Mouse (Mus musculus): ENCODE data around the gene Zdhhc22. TPM values are rescaled to one million over a fixed set of nuclear protein-coding genes. Genes with fewer than 3 reads are reported as not detected.
A peak's percentile ranks its signal among the peaks of the same experiment; 100 is the strongest.

The Zdhhc22 gene
- polyA plus RNA-seq, 1 experiment = 29.3 TPM

DNA sequence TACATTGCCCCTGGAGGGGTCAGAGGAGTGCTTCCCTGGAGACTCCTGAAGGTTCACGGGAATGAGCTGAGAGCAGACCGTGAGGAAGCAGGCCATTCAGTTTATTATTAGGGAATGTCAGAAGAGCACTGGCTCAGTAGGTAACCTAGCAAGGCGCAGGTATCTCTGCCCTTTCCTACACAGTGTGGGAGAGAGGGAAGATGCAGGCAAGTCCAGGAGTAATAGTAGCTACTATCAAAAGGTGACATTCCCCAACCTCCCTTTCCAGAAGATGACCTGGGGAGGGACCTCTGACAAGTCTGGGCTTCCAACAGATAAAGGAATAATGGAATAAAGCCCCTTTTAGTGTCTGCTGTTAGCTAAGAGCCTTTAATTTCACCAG is 21.0 kb downstream of the Zdhhc22 start:
- no peak for DNase-seq
- H3K4me3 ChIP-seq (replicated peaks; ENCODE audit: insufficient read depth, low read depth, low read length) = no peak overlapping the region
- 57% methylated on average over 3 of the region's 3 CpGs for WGBS
- H3K4me1 ChIP-seq (ENCODE audit: control insufficient read depth, insufficient read depth, low read length) = peaks cover 44% of the 10 kb centered on the region
- no peaks in the 10 kb centered on the region for H3K27me3 ChIP-seq (ENCODE audit: control insufficient read depth, insufficient read depth, low read length)
- TF ChIP-seq POLR2A (IDR thresholded peaks at IDR 0.05; ENCODE audit: borderline replicate concordance, insufficient read depth, low read length) (no peak), CTCF (IDR thresholded peaks at IDR 0.05; ENCODE audit: borderline replicate concordance, insufficient read depth, low read depth, low read length) (no peak)
- no peak overlapping the region for H3K27ac ChIP-seq (ENCODE audit: insufficient read depth, low read length)

DNA sequence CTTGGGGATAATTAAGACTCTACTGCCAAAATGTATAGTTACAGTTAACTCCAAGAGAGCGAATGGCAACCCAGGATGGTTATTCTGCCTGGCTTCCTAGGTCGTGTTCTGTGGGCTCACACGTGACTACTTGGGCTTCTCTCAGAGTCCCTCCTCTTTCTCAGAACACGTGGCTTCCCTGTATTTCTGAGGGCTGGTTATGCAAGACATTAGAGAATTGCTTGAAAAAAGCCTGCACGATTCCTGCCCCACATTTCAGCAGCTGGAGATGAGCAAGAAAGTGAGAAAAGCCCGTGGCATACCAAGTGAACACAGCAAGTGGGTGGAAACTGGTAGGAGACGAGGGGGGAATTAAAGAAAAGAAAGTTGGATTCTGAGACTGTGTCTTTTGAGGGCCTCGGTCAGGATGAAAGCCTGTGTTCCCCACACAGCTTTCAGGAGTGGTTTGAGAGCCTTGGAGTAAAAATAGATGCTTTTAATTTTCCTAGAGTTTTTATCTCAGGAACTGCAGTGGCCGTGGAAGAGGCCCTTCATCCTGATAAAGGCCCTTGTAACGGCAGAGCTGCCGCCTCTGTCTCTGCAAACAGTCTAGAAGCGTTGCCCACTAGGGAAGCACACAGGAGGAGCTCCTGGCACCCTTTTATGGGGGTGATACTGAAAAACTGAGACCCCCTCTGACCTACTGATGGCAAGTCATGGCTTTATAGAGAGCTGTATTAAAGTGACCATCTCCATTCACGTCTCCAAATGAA is 21.6 kb downstream of the Zdhhc22 start:
- TF ChIP-seq CTCF (IDR thresholded peaks at IDR 0.05; ENCODE audit: borderline replicate concordance, insufficient read depth, low read depth, low read length) = no peak
- TF ChIP-seq POLR2A (IDR thresholded peaks at IDR 0.05; ENCODE audit: borderline replicate concordance, insufficient read depth, low read length) = no peak
- DNase-seq = peak in 1 of 2 experiments; percentile 46
- Histone ChIP-seq H3K27me3 (ENCODE audit: control insufficient read depth, insufficient read depth, low read length) (no peaks in the 10 kb centered on the region), H3K4me3 (replicated peaks; ENCODE audit: insufficient read depth, low read depth, low read length) (no peak overlapping the region), H3K27ac (ENCODE audit: insufficient read depth, low read length) (no peak overlapping the region; the same call in 1 of the 2 replicates), H3K4me1 (ENCODE audit: control insufficient read depth, insufficient read depth, low read length) (peaks cover 41% of the 10 kb centered on the region)
- 53% methylated on average over 13 of the region's 13 CpGs for WGBS

DNA sequence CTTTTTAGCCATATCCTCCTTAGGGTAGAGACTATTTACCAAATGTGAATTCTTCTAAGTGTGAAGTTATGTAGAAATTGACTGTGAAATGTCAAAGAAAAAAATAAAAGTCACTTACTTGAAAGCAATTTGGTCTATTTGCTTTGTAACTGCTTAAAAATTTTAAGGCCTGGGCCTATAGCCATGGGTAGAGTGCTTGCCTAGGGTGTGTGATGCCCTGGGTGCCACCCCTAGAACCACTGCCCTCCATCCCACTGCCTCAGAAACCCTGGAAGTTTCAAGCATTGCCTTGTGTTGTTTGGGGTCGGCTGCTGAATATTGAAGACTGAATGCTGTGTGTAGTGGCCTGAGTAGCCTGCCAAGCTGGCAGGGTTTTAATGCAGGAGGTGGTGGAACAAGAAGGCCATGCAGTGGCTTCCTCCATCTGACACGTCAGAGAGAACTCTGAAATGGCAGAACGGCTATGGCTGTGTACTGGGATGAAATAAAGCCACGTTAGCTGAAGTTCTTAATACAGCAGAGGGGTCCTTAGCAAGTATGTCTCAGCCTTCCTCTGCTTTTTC is 24.9 kb downstream of the Zdhhc22 start:
- 31% methylated on average over 4 of the region's 4 CpGs for WGBS
- peak overlapping the region; percentile 80 for H3K27ac ChIP-seq (ENCODE audit: insufficient read depth, low read length)

DNA sequence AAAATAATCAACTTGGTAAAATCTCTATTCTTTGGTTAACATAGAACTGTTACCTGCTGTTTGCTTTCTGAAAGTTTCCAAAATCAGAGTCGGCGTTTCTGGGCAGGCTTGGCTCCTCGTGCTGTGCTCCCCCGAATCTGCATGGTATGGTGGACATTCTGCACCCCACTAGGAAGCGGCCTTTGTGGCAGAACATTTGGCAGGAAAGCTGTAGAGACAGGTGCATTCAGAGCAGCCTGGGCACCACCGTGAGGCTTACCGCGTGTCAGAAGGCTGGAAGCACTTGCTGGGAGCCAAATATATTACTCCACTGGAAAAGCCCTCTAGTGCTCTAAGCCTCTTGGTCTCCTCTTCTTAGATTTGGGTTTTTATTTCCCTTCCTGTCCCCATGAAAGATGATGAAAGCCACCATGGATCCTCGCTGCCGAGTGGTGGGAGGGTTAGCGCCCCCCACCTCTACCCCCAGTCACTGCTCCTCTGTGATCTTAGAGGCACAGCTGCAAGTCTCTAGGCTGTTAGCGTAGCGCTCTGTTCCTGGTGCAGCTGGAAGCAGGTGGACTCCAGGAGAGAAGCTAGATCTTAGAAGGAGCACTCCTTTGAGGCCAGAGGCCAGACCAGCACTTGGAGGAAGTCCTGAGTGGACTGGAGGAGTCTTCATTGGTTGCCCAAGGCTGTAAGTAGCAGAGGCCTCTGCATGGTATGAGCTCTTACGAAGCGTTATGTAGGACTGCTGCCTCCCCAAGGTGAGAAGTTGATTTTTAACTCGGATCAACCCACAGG is 25.8 kb downstream of the Zdhhc22 start:
- no peak overlapping the region for H3K4me3 ChIP-seq (replicated peaks; ENCODE audit: insufficient read depth, low read depth, low read length)
- 22% methylated on average over 16 of the region's 16 CpGs for WGBS
- peaks cover 61% of the 10 kb centered on the region for H3K4me1 ChIP-seq (ENCODE audit: control insufficient read depth, insufficient read depth, low read length)
- peak; percentile 83 to 93 for DNase-seq
- TF ChIP-seq POLR2A (IDR thresholded peaks at IDR 0.05; ENCODE audit: borderline replicate concordance, insufficient read depth, low read length) = no peak
- no peak for TF ChIP-seq CTCF (IDR thresholded peaks at IDR 0.05; ENCODE audit: borderline replicate concordance, insufficient read depth, low read depth, low read length)
- no peaks in the 10 kb centered on the region for H3K27me3 ChIP-seq (ENCODE audit: control insufficient read depth, insufficient read depth, low read length)
- H3K27ac ChIP-seq (ENCODE audit: insufficient read depth, low read length) = peak overlapping the region; percentile 95

More for the DNA sequence above, 24.9 kb downstream of the Zdhhc22 start:
- Histone ChIP-seq H3K27me3 (ENCODE audit: control insufficient read depth, insufficient read depth, low read length) (no peaks in the 10 kb centered on the region), H3K4me3 (replicated peaks; ENCODE audit: insufficient read depth, low read depth, low read length) (no peak overlapping the region), H3K4me1 (ENCODE audit: control insufficient read depth, insufficient read depth, low read length) (peaks cover 58% of the 10 kb centered on the region)
- TF ChIP-seq POLR2A (IDR thresholded peaks at IDR 0.05; ENCODE audit: borderline replicate concordance, insufficient read depth, low read length) (no peak), CTCF (IDR thresholded peaks at IDR 0.05; ENCODE audit: borderline replicate concordance, insufficient read depth, low read depth, low read length) (no peak)
- peak in 1 of 2 experiments; percentile 37 for DNase-seq

DNA sequence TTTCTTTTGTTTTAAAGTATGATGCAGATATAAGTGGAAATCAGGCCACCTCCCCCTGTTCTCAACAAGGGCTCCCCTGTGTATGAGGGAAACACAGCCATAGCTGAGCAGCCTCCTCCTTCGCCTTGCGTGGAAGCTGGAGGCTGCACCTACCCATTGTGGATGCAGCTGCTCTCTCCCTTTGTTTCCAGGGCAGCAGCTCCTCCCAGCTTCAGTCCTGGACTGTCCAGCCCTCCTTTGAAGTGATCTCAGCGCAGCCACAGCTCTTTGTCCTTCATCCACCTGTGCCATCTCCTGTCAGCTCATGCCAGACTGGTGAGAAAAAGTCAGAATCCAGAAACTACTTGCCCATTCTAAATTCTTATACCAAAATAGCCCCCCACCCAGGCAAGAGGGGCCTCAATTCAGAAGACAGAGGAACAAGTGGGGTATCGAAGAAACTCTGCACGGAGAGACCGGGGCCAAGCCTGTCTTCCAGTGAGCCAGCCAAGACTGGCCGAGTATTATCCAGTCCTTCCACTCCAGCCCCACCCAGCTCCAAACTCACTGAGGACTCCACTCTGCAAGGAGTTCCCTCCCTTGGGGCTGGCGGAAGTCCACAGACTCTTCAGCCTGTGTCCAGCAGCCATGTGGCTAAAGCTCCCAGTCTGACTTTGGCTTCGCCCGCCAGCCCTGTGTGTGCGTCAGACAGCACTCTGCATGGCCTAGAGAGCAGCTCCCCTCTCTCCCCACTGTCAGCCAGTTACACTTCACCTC is 28.5 kb downstream of the Zdhhc22 start:
- Histone ChIP-seq H3K27ac (ENCODE audit: insufficient read depth, low read length) (peak overlapping the region; percentile 74), H3K4me1 (ENCODE audit: control insufficient read depth, insufficient read depth, low read length) (peaks cover 68% of the 10 kb centered on the region), H3K27me3 (ENCODE audit: control insufficient read depth, insufficient read depth, low read length) (no peaks in the 10 kb centered on the region), H3K4me3 (replicated peaks; ENCODE audit: insufficient read depth, low read depth, low read length) (no peak overlapping the region)
- DNase-seq = peak; percentile 62 to 74
- 18% methylated on average over 11 of the region's 11 CpGs for WGBS
- TF ChIP-seq CTCF (IDR thresholded peaks at IDR 0.05; ENCODE audit: borderline replicate concordance, insufficient read depth, low read depth, low read length) (no peak), POLR2A (IDR thresholded peaks at IDR 0.05; ENCODE audit: borderline replicate concordance, insufficient read depth, low read length) (no peak)

DNA sequence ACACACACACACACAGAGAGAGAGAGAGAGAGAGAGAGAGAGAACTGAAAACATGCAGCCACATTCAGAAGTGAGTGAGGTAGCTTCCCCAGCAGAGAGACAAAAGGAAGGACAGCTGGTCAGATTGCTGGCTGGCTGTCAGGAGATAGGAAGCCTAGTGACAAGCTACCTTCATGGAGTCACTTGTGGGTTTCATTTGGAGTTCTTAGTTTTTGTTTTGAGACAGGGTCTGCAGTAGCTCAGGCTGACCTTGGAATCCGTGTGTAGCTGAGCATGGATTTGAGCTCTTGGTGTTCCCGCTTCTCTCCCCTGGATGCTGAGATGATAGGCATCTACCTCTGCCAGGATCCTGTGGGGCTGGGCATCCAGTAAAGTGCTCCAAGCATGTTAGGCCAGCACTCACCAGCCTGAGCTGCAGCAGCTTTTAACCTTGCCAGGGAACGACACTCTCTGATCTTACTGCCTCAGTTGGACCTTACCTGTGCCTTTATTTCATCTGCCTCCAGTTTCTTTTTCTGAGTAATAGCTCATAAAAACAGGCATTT is 29.4 kb downstream of the Zdhhc22 start:
- TF ChIP-seq POLR2A (IDR thresholded peaks at IDR 0.05; ENCODE audit: borderline replicate concordance, insufficient read depth, low read length) = no peak
- TF ChIP-seq CTCF (IDR thresholded peaks at IDR 0.05; ENCODE audit: borderline replicate concordance, insufficient read depth, low read depth, low read length) = no peak
- Histone ChIP-seq H3K4me1 (ENCODE audit: control insufficient read depth, insufficient read depth, low read length) (peaks cover 73% of the 10 kb centered on the region), H3K27ac (ENCODE audit: insufficient read depth, low read length) (peak overlapping the region; percentile 74), H3K4me3 (replicated peaks; ENCODE audit: insufficient read depth, low read depth, low read length) (no peak overlapping the region), H3K27me3 (ENCODE audit: control insufficient read depth, insufficient read depth, low read length) (no peaks in the 10 kb centered on the region)
- DNase-seq = peak; percentile 62 to 67
- 7% methylated on average over 3 of the region's 3 CpGs for WGBS

DNA sequence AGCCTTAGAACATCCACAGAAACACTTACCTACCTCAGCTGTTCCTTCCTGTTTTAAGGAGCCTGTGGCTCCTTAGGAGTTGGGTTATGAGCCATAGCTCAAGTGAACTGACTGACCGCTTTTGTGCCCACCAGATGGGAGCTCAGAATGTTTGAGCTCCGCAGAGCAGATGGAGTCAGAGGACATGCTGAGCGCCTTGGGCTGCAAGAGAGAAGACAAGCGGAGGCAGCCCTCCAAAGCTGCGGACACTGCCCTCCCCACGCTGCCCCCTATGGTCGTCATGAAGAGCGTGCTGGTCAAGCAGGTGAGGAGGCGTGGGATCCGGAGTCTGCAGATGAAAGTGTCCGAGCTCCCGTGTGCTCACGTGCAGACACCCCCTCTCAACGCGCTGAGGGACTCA is 30.1 kb downstream of the Zdhhc22 start:
- H3K4me3 ChIP-seq (replicated peaks; ENCODE audit: insufficient read depth, low read depth, low read length) = no peak overlapping the region
- 9% methylated on average over 15 of the region's 15 CpGs for WGBS
- H3K27ac ChIP-seq (ENCODE audit: insufficient read depth, low read length) = peak overlapping the region; percentile 76

More for the DNA sequence above, 30.1 kb downstream of the Zdhhc22 start:
- peak; percentile 92 to 97 for DNase-seq
- no peaks in the 10 kb centered on the region for H3K27me3 ChIP-seq (ENCODE audit: control insufficient read depth, insufficient read depth, low read length)
- H3K4me1 ChIP-seq (ENCODE audit: control insufficient read depth, insufficient read depth, low read length) = peaks cover 70% of the 10 kb centered on the region
- TF ChIP-seq POLR2A (IDR thresholded peaks at IDR 0.05; ENCODE audit: borderline replicate concordance, insufficient read depth, low read length) (no peak), CTCF (IDR thresholded peaks at IDR 0.05; ENCODE audit: borderline replicate concordance, insufficient read depth, low read depth, low read length) (peak; percentile 26; the same call in 1 of the 2 replicates)

All from cerebellum, adult 2 months (tissue).